Mouse (Mus musculus): ENCODE measurements at regions not wholly inside any gene's neighbourhood (a gene's known extent, or its start where the extent isn't known, plus 50 kb on each side); places are given as distances from the start of the nearest gene placed in this dataset.
"Not testable (repeated sequence)": the region's sequence is repeated elsewhere in the genome, so short reads cannot be mapped to it uniquely, and the experiment has no call there.

- Histone ChIP-seq H3K9me3 (ENCODE audit: control insufficient read depth) (no peaks in the 10 kb centered on the region), H3K27me3 (replicated peaks; ENCODE audit: control insufficient read depth, insufficient read depth, low read length) (no peaks in the 10 kb centered on the region), H3K4me3 (ENCODE audit: low read depth, low read length) (no peak overlapping the region), H3K4me2 (replicated peaks; ENCODE audit: low read depth) (no peak overlapping the region), H3K9ac (ENCODE audit: low read depth, low read length) (no peak overlapping the region), H3K36me3 (ENCODE audit: control insufficient read depth, insufficient read depth) (no peaks in the 10 kb centered on the region), H3K27ac (ENCODE audit: low read depth, low read length) (no peak overlapping the region), H3K4me1 (replicated peaks; ENCODE audit: control insufficient read depth, insufficient read depth, low read length) (no peaks in the 10 kb centered on the region)
- whole genome bisulfite sequencing = 82% methylated on average over 3 of the region's 3 CpGs
- no peak for ATAC-seq
- TF ChIP-seq CTCF (IDR thresholded peaks at IDR 0.05; ENCODE audit: low read depth) = no peak
Observed at GRCm38 (mm10) chr8:60746486-60746885, 113.9 kb downstream of the Mfap3l start.

- no peak overlapping the region for H3K4me2 ChIP-seq (replicated peaks; ENCODE audit: low read depth)
- H3K9ac ChIP-seq (ENCODE audit: low read depth, low read length) = no peak overlapping the region
- H3K27ac ChIP-seq (ENCODE audit: low read depth, low read length) = no peak overlapping the region
- no peaks in the 10 kb centered on the region for H3K27me3 ChIP-seq (replicated peaks; ENCODE audit: control insufficient read depth, insufficient read depth, low read length)
- TF ChIP-seq CTCF (IDR thresholded peaks at IDR 0.05; ENCODE audit: low read depth) = no peak
- WGBS = 44% methylated on average over 18 of the region's 18 CpGs
- H3K9me3 ChIP-seq (ENCODE audit: control insufficient read depth) = no peaks in the 10 kb centered on the region
- no peak overlapping the region for H3K4me3 ChIP-seq (ENCODE audit: low read depth, low read length)
- H3K4me1 ChIP-seq (replicated peaks; ENCODE audit: control insufficient read depth, insufficient read depth, low read length) = no peaks in the 10 kb centered on the region
- H3K36me3 ChIP-seq (ENCODE audit: control insufficient read depth, insufficient read depth) = no peaks in the 10 kb centered on the region
- ATAC-seq = no peak
Observed at GRCm38 (mm10) chr8:60755704-60756415, 123.2 kb downstream of the Mfap3l start.

GRCm38 (mm10) chr8:60763959-60764358 lies 126.3 kb upstream of the Hpf1 start:
- WGBS = 95% methylated on average over 7 of the region's 7 CpGs
- Histone ChIP-seq H3K4me1 (replicated peaks; ENCODE audit: control insufficient read depth, insufficient read depth, low read length) (no peaks in the 10 kb centered on the region), H3K9ac (ENCODE audit: low read depth, low read length) (no peak overlapping the region), H3K4me2 (replicated peaks; ENCODE audit: low read depth) (no peak overlapping the region), H3K27me3 (replicated peaks; ENCODE audit: control insufficient read depth, insufficient read depth, low read length) (no peaks in the 10 kb centered on the region), H3K27ac (ENCODE audit: low read depth, low read length) (no peak overlapping the region), H3K4me3 (ENCODE audit: low read depth, low read length) (no peak overlapping the region), H3K9me3 (ENCODE audit: control insufficient read depth) (no peaks in the 10 kb centered on the region), H3K36me3 (ENCODE audit: control insufficient read depth, insufficient read depth) (no peaks in the 10 kb centered on the region)
- no peak for ATAC-seq
- TF ChIP-seq CTCF (IDR thresholded peaks at IDR 0.05; ENCODE audit: low read depth) = no peak

- H3K9ac ChIP-seq (ENCODE audit: low read depth, low read length) = no peak overlapping the region
- no peak for TF ChIP-seq CTCF (IDR thresholded peaks at IDR 0.05; ENCODE audit: low read depth)
- H3K4me1 ChIP-seq (replicated peaks; ENCODE audit: control insufficient read depth, insufficient read depth, low read length) = no peaks in the 10 kb centered on the region
- H3K9me3 ChIP-seq (ENCODE audit: control insufficient read depth) = no peaks in the 10 kb centered on the region
- no peaks in the 10 kb centered on the region for H3K36me3 ChIP-seq (ENCODE audit: control insufficient read depth, insufficient read depth)
- no peak for ATAC-seq
- H3K4me3 ChIP-seq (ENCODE audit: low read depth, low read length) = no peak overlapping the region
- H3K27ac ChIP-seq (ENCODE audit: low read depth, low read length) = no peak overlapping the region
- no peak overlapping the region for H3K4me2 ChIP-seq (replicated peaks; ENCODE audit: low read depth)
- H3K27me3 ChIP-seq (replicated peaks; ENCODE audit: control insufficient read depth, insufficient read depth, low read length) = no peaks in the 10 kb centered on the region
- 72% methylated on average over 4 of the region's 4 CpGs for WGBS
Observed at GRCm38 (mm10) chr8:60773350-60773749, 116.9 kb upstream of the Hpf1 start.

GRCm38 (mm10) chr8:60776251-60776650 lies 114.0 kb upstream of the Hpf1 start:
- ATAC-seq; H3K27ac ChIP-seq (ENCODE audit: low read depth, low read length); H3K9ac ChIP-seq (ENCODE audit: low read depth, low read length); H3K4me1 ChIP-seq (replicated peaks; ENCODE audit: control insufficient read depth, insufficient read depth, low read length); H3K36me3 ChIP-seq (ENCODE audit: control insufficient read depth, insufficient read depth); H3K4me2 ChIP-seq (replicated peaks; ENCODE audit: low read depth); H3K9me3 ChIP-seq (ENCODE audit: control insufficient read depth); H3K27me3 ChIP-seq (replicated peaks; ENCODE audit: control insufficient read depth, insufficient read depth, low read length); H3K4me3 ChIP-seq (ENCODE audit: low read depth, low read length): not testable (repeated sequence)
- 28% methylated on average over 2 of the region's 2 CpGs for WGBS

- no peak overlapping the region for H3K27ac ChIP-seq (ENCODE audit: low read depth, low read length)
- no peak overlapping the region for H3K4me2 ChIP-seq (replicated peaks; ENCODE audit: low read depth)
- no peaks in the 10 kb centered on the region for H3K27me3 ChIP-seq (replicated peaks; ENCODE audit: control insufficient read depth, insufficient read depth, low read length)
- 82% methylated on average over 2 of the region's 2 CpGs for WGBS
- H3K36me3 ChIP-seq (ENCODE audit: control insufficient read depth, insufficient read depth) = no peaks in the 10 kb centered on the region
- H3K9ac ChIP-seq (ENCODE audit: low read depth, low read length) = no peak overlapping the region
- H3K4me1 ChIP-seq (replicated peaks; ENCODE audit: control insufficient read depth, insufficient read depth, low read length) = no peaks in the 10 kb centered on the region
- no peak for TF ChIP-seq CTCF (IDR thresholded peaks at IDR 0.05; ENCODE audit: low read depth)
- no peak for ATAC-seq
- H3K4me3 ChIP-seq (ENCODE audit: low read depth, low read length) = no peak overlapping the region
- H3K9me3 ChIP-seq (ENCODE audit: control insufficient read depth) = no peaks in the 10 kb centered on the region
Observed at GRCm38 (mm10) chr8:60785049-60785448, 105.2 kb upstream of the Hpf1 start.

GRCm38 (mm10) chr8:60790453-60790852 lies 99.8 kb upstream of the Hpf1 start:
- Histone ChIP-seq H3K4me3 (ENCODE audit: low read depth, low read length) (no peak overlapping the region), H3K4me2 (replicated peaks; ENCODE audit: low read depth) (no peak overlapping the region), H3K27me3 (replicated peaks; ENCODE audit: control insufficient read depth, insufficient read depth, low read length) (no peaks in the 10 kb centered on the region), H3K4me1 (replicated peaks; ENCODE audit: control insufficient read depth, insufficient read depth, low read length) (no peaks in the 10 kb centered on the region), H3K36me3 (ENCODE audit: control insufficient read depth, insufficient read depth) (no peaks in the 10 kb centered on the region), H3K27ac (ENCODE audit: low read depth, low read length) (no peak overlapping the region), H3K9ac (ENCODE audit: low read depth, low read length) (no peak overlapping the region), H3K9me3 (ENCODE audit: control insufficient read depth) (no peaks in the 10 kb centered on the region)
- 84% methylated on average over 3 of the region's 3 CpGs for WGBS
- no peak for ATAC-seq
- TF ChIP-seq CTCF (IDR thresholded peaks at IDR 0.05; ENCODE audit: low read depth) = no peak
